Mouse (Mus musculus) frontal cortex, postnatal 14 days (tissue): ENCODE data around the gene Bcl2l1.

Source experiments
- DNase-seq, 2 experiments: peaks; one replicate each; pipeline ENCODE4 v3.0.0; 2022; ENCODE audit warnings: low spot score in 2 of 2

Gene Bcl2l1

DNA sequence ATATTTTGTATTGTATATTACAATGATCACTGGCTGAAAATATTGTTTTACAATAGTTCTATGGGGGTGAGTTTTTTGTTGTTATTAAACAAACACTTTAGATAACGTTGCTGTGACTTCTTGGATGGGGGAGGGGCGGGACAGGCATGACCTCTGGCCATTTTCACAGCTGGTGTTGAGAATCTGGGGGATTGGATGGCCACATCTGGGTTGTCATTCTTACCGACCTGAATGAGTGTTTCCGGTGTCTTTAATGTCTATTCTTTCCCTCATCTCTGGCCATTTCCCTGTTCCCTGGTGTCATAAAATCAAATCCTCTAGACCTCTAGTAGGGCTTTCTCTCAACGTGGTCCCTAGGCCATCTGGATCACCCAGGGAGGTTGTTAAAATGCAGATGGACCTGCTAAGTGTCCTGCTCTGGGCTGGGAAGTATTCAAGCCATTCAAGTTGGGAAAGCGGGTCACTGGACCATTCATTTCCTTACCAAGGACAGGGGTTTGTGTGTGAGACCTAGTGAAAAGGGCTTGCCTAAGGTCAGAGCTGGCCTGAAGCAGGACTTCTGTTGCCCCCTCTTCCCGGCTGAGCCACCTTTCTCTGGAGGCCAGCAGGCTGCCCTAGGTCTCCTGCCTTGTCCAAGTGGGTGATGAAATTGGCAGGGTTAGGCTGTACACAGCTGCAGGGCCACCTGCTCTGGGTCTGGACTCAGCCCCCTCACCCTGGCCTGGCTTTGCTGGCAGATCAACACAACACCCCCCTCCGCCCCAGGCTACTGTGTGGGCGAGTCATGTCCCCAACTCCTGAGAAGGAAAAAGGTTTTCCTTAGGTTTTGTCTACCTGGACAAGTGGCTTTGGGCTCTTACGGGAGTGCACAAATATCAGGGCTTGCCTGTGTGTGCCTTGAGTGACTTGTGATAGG is 94.0 kb downstream of the Bcl2l1 start:
- DNase-seq: no peak

DNA sequence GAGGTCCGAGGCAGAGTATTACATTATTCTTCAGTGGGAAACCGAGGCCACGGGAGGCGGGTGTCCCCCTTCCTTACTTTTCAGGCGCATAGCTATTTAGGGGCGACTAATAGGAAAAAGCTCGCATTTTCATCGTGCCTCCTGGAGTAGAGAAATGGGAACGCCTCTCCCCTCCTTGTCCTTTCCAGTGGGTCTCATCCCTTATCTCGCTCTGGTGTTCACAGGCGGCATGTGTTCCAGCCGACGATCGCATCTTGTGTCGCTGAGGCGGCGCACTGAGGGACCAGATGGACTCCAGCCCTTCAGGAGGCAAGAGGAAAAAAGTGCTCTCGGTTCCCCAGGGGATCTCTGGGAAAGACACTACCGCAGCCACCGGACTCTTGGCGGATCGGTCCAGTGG is 94.8 kb downstream of the Bcl2l1 start:
- no peak for DNase-seq

DNA sequence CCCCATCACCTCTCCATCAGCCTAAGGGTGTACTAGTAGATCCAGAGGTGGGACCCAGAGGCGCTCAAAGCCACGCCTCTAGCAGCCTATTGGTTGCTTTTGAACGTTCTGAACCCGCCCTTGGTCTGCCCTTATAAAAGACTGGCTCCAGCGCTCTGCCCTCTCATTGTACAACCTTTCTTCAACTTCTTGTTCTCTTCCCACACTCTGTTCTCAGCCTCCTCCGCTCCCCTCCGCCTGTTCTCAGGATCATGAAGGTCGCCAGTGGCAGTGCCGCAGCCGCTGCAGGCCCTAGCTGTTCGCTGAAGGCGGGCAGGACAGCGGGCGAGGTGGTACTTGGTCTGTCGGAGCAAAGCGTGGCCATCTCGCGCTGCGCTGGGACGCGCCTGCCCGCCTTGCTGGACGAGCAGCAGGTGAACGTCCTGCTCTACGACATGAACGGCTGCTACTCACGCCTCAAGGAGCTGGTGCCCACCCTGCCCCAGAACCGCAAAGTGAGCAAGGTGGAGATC is 95.4 kb downstream of the Bcl2l1 start, which contains the start of gene Id1:
Gene Id1, plus strand, starts transcription at position 162 of the 512 bp plus-strand sequence.
- peak; percentile 56 to 57 for DNase-seq

DNA sequence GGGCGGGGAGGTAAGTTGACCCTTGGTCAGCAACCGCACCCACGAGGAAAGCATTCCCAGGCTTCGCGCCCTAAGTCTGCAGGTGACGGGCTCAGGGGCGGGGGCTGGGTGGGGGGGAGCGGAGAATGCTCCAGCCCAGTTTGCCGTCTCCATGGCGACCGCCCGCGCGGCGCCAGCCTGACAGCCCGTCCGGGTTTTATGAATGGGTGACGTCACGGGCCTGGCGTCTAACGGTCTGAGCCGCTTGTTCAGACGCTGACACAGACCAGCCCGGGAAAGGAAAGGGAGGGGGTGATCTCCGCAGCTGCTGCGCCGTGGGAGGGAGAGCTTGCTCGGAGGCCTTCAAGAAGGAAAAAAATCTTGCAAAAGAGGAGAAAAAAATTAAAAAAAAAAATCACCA is 96.5 kb downstream of the Bcl2l1 start:
- peak; percentile 90 to 91 for DNase-seq

DNA sequence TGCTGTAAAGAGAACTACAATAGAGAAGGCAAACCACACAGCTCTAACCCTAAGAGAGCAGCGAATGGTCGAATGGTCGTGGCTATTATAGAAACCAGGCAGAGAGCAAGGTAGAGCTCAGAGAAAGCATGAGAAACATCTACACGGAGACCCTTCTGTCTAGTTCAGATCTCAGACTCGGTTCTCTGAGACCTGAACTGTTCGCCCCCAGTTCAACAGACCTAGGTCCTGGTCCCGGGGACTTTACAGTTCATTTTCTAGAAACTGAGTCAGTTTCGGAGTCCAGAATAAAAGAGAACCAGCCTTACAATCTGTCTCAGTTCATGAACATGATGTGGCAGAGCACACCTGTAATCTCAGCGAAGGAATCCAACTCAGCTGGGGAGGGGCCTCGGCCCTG is 97.0 kb downstream of the Bcl2l1 start:
- no peak for DNase-seq

DNA sequence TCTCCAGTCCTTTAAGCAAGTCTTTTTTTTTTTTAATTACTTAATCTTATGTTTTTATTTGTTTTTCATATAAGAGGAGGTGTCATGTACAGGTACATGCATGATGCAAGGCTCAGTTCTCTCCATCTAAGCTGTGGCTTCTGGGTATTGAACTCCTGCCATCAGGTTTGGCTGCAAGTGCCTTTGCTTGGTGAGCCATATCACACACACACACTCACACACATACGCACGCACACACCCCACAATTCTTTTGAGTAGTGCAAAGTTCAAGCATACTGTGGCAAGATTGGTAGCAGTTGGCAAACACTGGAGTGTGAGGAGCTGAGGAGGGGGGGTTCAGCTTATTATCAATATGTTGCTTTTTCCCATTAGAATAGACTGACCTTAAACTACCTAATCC is 98.3 kb downstream of the Bcl2l1 start:
- no peak for DNase-seq
